Mouse (Mus musculus) limb, embryonic 10.5 days (tissue): ENCODE data around the gene Ubxn10. TPM values are rescaled to one million over a fixed set of nuclear protein-coding genes. Genes with fewer than 3 reads are reported as not detected.
A peak's percentile ranks its signal among the peaks of the same experiment; 100 is the strongest.

Experiments
- DNase-seq: peaks from one replicate; pipeline ENCODE4 v3.0.0-alpha.2; 2017; ENCODE audit warnings: low spot score
- H3K27ac ChIP-seq: fragments of 300-500 bp; sonication (generic); 2 replicates; pipeline ENCODE4 v1.5.1; 2016; ENCODE audit warnings: mild to moderate bottlenecking
- H3K27me3 ChIP-seq: fragments of 300-500 bp; sonication (generic); 2 replicates; pipeline ENCODE4 v1.6.1; 2016; ENCODE audit warnings: low read depth, mild to moderate bottlenecking; ENCODE audit not compliant: poor library complexity, severe bottlenecking
- H3K36me3 ChIP-seq: fragments of 300-500 bp; sonication (generic); 2 replicates; pipeline ENCODE4 v1.6.1; 2016; ENCODE audit warnings: mild to moderate bottlenecking, moderate library complexity
- H3K4me1 ChIP-seq: fragments of 300-500 bp; sonication (generic); 2 replicates; pipeline ENCODE4 v1.6.1; 2016
- H3K4me3 ChIP-seq: fragments of 300-500 bp; sonication (generic); 2 replicates; pipeline ENCODE4 v1.5.1; 2016; ENCODE audit warnings: mild to moderate bottlenecking, moderate library complexity
- H3K9me3 ChIP-seq: fragments of 300-500 bp; sonication (generic); replicated peaks from 2 replicates; pipeline ENCODE4 v1.6.1; 2016; ENCODE audit warnings: mild to moderate bottlenecking
- WGBS: fragments of 180-500 bp; shearing (Covaris S2); methylation state at CpG from one replicate; pipeline ENCODE4 v1.1.7; 2016; 5-methylcytosine and 5-hydroxymethylcytosine counted together
- polyA plus RNA-seq: library from polyadenylated mRNA; unstranded; fragments of >200 nt; fragmentation: Nextera tagmentation; extraction: Ambion mirVana; gene quantifications from 2 replicates; pipeline ENCODE4 v1.2.1, GENCODE M21; 2016

Gene Ubxn10
- polyA plus RNA-seq, 1 experiment from 2014 or later: 1.2 TPM

- no peak for DNase-seq
- Histone ChIP-seq H3K27ac (no peak overlapping the region), H3K27me3 (peaks cover 94% of the 10 kb centered on the region), H3K4me3 (no peak overlapping the region), H3K36me3 (no peaks in the 10 kb centered on the region), H3K4me1 (peaks cover 4% of the 10 kb centered on the region; the same call in 1 of the 2 replicates), H3K9me3 (no peaks in the 10 kb centered on the region)
- WGBS: 9% methylated on average over 19 of the region's 19 CpGs
Observed at GRCm38 (mm10) chr4:138691443-138692181, 45.4 kb downstream of the Ubxn10 start.

- peaks cover 4% of the 10 kb centered on the region; the same call in 1 of the 2 replicates for H3K4me1 ChIP-seq
- no peaks in the 10 kb centered on the region for H3K9me3 ChIP-seq
- peaks cover 93% of the 10 kb centered on the region for H3K27me3 ChIP-seq
- no peak overlapping the region for H3K27ac ChIP-seq
- H3K4me3 ChIP-seq: no peak overlapping the region
- H3K36me3 ChIP-seq: no peaks in the 10 kb centered on the region
- WGBS: 5% methylated on average over 4 of the region's 4 CpGs
- DNase-seq: no peak
Observed at GRCm38 (mm10) chr4:138690561-138690960, 46.4 kb downstream of the Ubxn10 start.

DNA sequence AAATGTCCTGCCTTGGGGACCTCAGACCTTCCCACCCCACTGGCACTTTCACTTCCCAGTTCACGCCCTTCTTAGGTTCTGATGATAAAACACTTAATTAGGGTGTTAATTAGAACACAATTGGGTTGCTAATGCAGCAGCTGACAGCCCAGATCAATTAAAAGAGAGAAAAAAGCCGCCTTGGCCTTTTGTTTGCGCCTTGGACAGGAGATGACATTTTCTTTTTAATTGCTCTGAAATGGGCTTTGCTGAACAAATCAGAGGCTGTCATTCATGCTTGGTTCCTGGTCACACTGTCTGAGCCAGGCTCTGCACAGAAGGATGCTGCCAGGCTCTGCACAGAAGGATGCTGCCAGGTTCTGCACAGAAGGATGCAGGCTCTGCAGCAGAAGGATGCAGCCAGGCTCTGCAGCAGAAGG, 47.9 kb downstream of the Ubxn10 start:
- peaks cover 92% of the 10 kb centered on the region for H3K27me3 ChIP-seq

DNA sequence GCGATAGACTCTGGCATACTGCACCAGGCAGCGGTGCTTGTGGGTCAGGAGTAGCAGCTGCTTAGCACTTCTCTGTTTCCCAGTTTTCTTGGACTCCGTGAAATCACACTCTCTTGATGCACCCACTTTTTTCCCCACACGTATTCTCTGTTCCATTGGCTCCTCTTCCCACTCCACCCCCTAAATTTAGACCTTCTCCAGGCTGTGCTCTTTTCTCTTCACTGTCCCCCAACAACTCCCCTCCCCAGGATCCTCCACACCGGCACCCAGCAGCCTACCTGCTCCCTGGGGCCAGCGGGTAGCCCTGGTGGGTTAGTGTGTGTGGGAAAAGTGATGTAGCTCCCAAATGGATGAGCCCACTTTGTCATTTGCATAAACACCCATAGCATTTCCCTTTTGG, 51.2 kb downstream of the Ubxn10 start:
- 75% methylated on average over 6 of the region's 6 CpGs for WGBS

More for the DNA sequence above, 47.9 kb downstream of the Ubxn10 start:
- WGBS: 13% methylated on average over 3 of the region's 3 CpGs
- H3K4me3 ChIP-seq: no peak overlapping the region
- H3K9me3 ChIP-seq: no peaks in the 10 kb centered on the region
- no peaks in the 10 kb centered on the region for H3K36me3 ChIP-seq
- H3K27ac ChIP-seq: no peak overlapping the region
- peaks cover 8% of the 10 kb centered on the region for H3K4me1 ChIP-seq
- DNase-seq: no peak

GRCm38 (mm10) chr4:138682760-138683159, 54.2 kb downstream of the Ubxn10 start:
- H3K9me3 ChIP-seq: no peaks in the 10 kb centered on the region
- no peaks in the 10 kb centered on the region for H3K36me3 ChIP-seq
- no peak overlapping the region for H3K4me3 ChIP-seq
- H3K27ac ChIP-seq: no peak overlapping the region
- no peak for DNase-seq
- WGBS: 78% methylated on average over 2 of the region's 2 CpGs
- H3K4me1 ChIP-seq: peaks cover 5% of the 10 kb centered on the region; the same call in 1 of the 2 replicates
- peaks cover 40% of the 10 kb centered on the region for H3K27me3 ChIP-seq

More for the DNA sequence above, 51.2 kb downstream of the Ubxn10 start:
- peaks cover 60% of the 10 kb centered on the region for H3K27me3 ChIP-seq
- H3K9me3 ChIP-seq: no peaks in the 10 kb centered on the region
- H3K4me3 ChIP-seq: no peak overlapping the region
- no peak overlapping the region for H3K27ac ChIP-seq
- H3K4me1 ChIP-seq: peaks cover 8% of the 10 kb centered on the region; the same call in 1 of the 2 replicates
- H3K36me3 ChIP-seq: no peaks in the 10 kb centered on the region
- no peak for DNase-seq

DNA sequence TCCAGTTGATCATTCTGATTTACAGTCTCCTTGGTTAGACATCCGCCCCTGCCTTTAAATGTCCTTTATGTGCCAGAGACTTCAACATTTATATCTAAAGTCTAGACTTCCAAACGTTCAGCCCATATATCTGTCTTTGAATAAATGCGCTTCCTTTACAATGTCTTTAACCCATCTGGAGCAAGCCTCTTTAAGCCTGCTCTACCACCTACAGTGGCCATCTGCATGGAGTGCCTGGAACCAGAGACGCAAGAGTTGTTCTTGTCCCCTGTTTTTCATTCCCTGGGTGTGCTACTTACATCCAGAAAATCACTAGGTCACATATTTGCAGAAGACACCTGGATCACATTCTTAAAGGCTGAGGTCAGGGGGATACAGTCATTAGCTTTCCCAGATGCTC, 56.8 kb downstream of the Ubxn10 start:
- 76% methylated on average over 4 of the region's 4 CpGs for WGBS
- peaks cover 8% of the 10 kb centered on the region; the same call in 1 of the 2 replicates for H3K4me1 ChIP-seq
- H3K36me3 ChIP-seq: no peaks in the 10 kb centered on the region
- peaks cover 20% of the 10 kb centered on the region; the same call in 1 of the 2 replicates for H3K27me3 ChIP-seq
- no peak overlapping the region for H3K27ac ChIP-seq
- no peak overlapping the region for H3K4me3 ChIP-seq
- no peaks in the 10 kb centered on the region for H3K9me3 ChIP-seq
- no peak for DNase-seq

- Histone ChIP-seq H3K4me1 (0 out of 2 replicates have a peak, but pooled peaks cover 4% of the 10 kb centered on the region), H3K4me3 (no peak overlapping the region), H3K36me3 (no peaks in the 10 kb centered on the region), H3K27ac (no peak overlapping the region), H3K9me3 (no peaks in the 10 kb centered on the region), H3K27me3 (peaks cover 13% of the 10 kb centered on the region; the same call in 1 of the 2 replicates)
- WGBS: 22% methylated on average over 16 of the region's 16 CpGs
- peak; percentile 57 for DNase-seq
Observed at GRCm38 (mm10) chr4:138677579-138677978, 59.4 kb downstream of the Ubxn10 start.

GRCm38 (mm10) chr4:138676480-138676879, 60.5 kb downstream of the Ubxn10 start:
- DNase-seq: peak; percentile 78
- WGBS: 14% methylated on average over 16 of the region's 16 CpGs
- no peak overlapping the region for H3K27ac ChIP-seq
- H3K9me3 ChIP-seq: no peaks in the 10 kb centered on the region
- H3K4me3 ChIP-seq: no peak overlapping the region
- 0 out of 2 replicates have a peak, but pooled peaks cover 4% of the 10 kb centered on the region for H3K4me1 ChIP-seq
- no peaks in the 10 kb centered on the region for H3K36me3 ChIP-seq
- H3K27me3 ChIP-seq: peaks cover 13% of the 10 kb centered on the region; the same call in 1 of the 2 replicates

- no peak overlapping the region for H3K27ac ChIP-seq
- DNase-seq: no peak
- no peaks in the 10 kb centered on the region for H3K9me3 ChIP-seq
- H3K4me1 ChIP-seq: no peaks in the 10 kb centered on the region
- no peaks in the 10 kb centered on the region for H3K27me3 ChIP-seq
- H3K36me3 ChIP-seq: no peaks in the 10 kb centered on the region
- 84% methylated on average over 4 of the region's 4 CpGs for WGBS
- H3K4me3 ChIP-seq: no peak overlapping the region
Observed at GRCm38 (mm10) chr4:138672160-138672559, 64.8 kb downstream of the Ubxn10 start.

DNA sequence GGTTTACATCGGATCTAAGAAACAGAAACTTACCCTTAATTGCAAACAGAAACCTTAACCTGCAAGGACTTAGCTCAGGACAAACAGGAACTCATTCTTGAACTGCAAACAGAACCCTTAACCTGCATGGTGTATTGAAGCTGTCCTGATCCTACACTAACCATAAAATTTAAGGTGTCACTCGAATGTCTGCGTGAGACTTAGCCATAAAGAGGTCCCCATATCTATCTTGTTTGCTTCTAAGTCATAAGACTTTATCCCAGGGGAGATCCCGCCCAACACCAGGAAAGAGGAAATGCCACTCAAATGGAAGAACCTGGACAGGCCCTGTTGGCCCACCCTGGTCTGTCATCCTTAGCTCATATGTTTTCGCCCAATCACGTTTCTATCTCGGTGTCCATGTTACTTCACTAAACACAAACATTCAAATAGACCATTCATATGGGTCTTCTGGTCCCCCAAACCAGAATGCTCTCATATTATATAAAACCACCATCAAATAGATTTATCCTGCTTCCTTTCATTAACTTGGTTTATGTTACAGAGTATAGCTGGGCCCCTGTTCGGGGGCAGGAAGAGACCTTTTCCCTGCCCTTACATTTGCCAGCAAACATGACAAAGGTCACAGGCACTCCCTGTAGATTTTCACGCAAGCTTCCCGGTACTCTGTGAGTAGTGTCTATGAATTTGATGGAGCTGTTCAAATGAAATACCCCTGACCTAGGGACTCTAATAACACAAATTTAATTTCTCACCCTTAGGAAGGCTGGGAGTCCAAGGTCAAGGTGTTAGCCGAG, 66.7 kb downstream of the Ubxn10 start:
- peaks cover 9% of the 10 kb centered on the region; the same call in 1 of the 2 replicates for H3K27me3 ChIP-seq
- H3K4me3 ChIP-seq: no peak overlapping the region
- H3K27ac ChIP-seq: no peak overlapping the region
- H3K36me3 ChIP-seq: no peaks in the 10 kb centered on the region
- DNase-seq: no peak
- WGBS: 84% methylated on average over 11 of the region's 11 CpGs
- H3K9me3 ChIP-seq: no peaks in the 10 kb centered on the region
- H3K4me1 ChIP-seq: no peaks in the 10 kb centered on the region

GRCm38 (mm10) chr4:138666521-138666920, 70.4 kb downstream of the Ubxn10 start:
- no peaks in the 10 kb centered on the region for H3K9me3 ChIP-seq
- WGBS: 70% methylated on average over 10 of the region's 10 CpGs
- no peak overlapping the region for H3K27ac ChIP-seq
- DNase-seq: no peak
- H3K36me3 ChIP-seq: no peaks in the 10 kb centered on the region
- H3K4me3 ChIP-seq: no peak overlapping the region
- 0 out of 2 replicates have a peak, but pooled peaks cover 3% of the 10 kb centered on the region for H3K4me1 ChIP-seq
- H3K27me3 ChIP-seq: peaks cover 9% of the 10 kb centered on the region; the same call in 1 of the 2 replicates

- no peak overlapping the region for H3K4me3 ChIP-seq
- H3K27me3 ChIP-seq: no peaks in the 10 kb centered on the region
- no peaks in the 10 kb centered on the region for H3K9me3 ChIP-seq
- WGBS: 83% methylated on average over 11 of the region's 11 CpGs
- no peak overlapping the region for H3K27ac ChIP-seq
- 0 out of 2 replicates have a peak, but pooled peaks cover 3% of the 10 kb centered on the region for H3K4me1 ChIP-seq
- DNase-seq: no peak
- no peaks in the 10 kb centered on the region for H3K36me3 ChIP-seq
Observed at GRCm38 (mm10) chr4:138659936-138660602, 76.9 kb downstream of the Ubxn10 start.
